Mouse (Mus musculus) layer of hippocampus, postnatal 10 days (tissue): ENCODE results near the gene Ube2h. TPM values are rescaled to one million over a fixed set of nuclear protein-coding genes. Genes with fewer than 3 reads are reported as not detected.
"Not testable (repeated sequence)": the region's sequence is repeated elsewhere in the genome, so short reads cannot be mapped to it uniquely, and the experiment has no call there.

ENCODE experiments used
- DNase-seq, 2 experiments: peaks; one replicate each; pipeline ENCODE4 v3.0.0; 2021; ENCODE audit warnings: low spot score in 2 of 2
- long read RNA-seq: library from polyadenylated mRNA; stranded (forward); transcript quantifications from one replicate; pipeline ENCODE4 v2.0.0, GENCODE M21; 2023
- total RNA-seq, 2 experiments: library from RNA; stranded (reverse); gene quantifications; 2 replicates each; pipeline ENCODE4 v1.2.3; 2021

Ube2h gene
- 10 to 100 TPM; 94.0 to 96.5 TPM for total RNA-seq
- long read RNA-seq, full-length matches to known transcripts: 45 of 72 reads
- long read RNA-seq, partial matches to known transcripts: 1 of 72 reads
- long read RNA-seq, other reads (novel, unspliced or antisense): 26 of 72 reads

DNA sequence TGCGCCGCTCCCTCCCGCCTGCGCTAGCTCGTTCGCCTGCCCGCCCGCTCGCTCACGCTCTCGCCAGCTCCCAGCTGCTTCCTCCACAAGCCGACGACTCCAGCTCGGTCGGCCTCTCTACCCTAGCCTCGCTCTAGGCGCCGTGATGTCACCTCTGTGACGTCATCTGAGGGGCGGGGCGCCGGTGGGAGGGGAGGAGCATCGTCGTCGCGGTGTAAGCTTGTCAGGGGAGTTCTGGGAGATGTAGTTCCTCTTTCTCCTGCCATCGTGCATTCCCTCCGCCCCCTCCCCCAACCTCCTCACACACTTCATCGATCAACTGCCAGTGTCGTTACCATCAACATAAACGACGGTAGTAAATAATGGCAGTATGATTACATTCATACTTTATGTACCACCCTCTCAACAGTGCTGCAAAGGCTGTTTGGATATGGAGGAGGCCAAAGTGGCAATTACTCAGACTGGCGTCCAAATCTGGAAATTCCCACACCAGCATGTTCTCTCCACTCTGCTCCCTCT, at the start of gene Ube2h:
TSS of gene Ube2h (minus strand) at position 141 of the 519 bp plus-strand sequence.
- peak; percentile 100 for DNase-seq

DNA sequence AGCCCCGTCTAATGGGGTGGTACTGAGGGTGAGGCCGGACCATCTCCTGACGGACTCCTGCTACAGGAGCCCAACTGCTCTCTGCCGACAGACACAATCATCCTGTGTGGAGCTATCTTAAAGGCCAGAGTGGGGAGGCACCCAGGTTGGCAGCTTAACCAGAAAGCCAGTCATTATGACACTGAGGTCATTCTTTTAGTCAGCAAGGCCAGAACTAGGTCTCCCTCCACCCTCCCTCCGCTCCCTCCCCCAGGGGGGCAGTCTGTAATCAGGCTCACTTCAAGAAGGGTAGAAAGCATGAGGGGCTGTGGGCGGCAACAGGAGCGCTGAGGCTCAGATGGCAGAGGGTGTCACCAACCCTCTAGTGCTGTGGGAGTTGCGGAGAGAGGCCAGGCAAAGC, 49.3 kb upstream of the Ube2h start:
- no peak for DNase-seq

DNA sequence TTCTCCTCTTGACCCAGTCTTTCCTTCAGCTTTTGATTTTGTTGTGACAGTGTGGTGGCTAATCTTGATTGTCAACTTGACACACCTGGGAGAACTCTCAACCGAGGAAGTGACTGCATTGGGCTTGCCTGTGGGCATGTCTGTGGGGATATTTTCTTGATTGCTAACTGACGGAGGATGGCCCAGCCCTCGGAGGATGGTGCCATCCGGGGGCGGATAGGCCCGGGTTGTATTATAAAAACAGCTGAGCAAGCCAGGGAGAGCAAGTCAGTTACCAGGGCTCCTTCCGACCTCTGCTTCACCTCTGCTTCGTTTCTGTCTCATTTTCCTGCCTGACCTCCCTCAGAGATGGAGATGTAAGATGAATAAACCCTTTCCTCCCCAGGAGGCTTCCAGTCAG, 48.4 kb upstream of the Ube2h start:
- DNase-seq: no peak

DNA sequence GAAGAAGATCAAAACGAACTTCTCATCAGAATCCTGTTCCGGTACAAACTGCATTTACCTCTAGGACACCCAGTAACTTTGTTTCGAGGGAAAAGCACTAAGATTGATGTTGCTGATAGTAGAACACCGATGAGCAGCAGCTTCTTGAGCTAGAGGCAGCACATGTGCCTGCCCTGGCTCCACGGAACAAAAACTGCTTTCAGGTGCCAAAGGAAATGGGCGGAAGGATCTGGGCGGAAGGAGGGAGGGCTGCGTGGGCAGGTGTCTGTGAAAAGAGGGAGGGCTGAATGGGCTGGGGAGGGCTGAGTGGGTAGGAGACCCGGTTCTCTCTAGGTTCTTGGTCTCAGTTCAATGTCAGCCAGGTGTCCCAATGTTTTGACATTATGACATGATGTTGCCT, 47.0 kb upstream of the Ube2h start:
- no peak for DNase-seq

DNA sequence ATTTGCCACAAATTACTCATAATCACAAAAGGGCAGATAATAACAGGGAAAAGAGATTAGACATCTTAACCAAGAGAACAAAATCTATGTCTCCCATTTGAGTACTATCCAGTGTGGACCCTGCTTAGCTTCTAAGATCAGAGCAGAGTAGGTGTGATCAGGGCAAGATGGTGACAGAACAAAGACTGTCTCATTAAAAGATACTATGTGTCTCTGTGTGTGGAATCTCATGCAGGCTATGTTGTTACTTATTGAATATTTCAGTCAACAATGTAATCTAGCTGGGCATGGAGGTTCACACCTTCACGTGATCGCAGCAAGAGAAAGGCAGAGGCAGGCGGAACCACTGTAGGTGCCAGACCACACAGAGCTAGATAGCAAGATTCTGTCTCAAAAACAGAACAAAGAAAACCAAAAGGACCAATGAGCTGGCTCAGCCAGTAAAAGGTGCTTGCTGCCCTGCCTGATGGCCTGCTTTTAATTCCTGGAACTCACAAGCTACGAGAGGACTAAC, 43.0 kb upstream of the Ube2h start:
- no peak for DNase-seq

DNA sequence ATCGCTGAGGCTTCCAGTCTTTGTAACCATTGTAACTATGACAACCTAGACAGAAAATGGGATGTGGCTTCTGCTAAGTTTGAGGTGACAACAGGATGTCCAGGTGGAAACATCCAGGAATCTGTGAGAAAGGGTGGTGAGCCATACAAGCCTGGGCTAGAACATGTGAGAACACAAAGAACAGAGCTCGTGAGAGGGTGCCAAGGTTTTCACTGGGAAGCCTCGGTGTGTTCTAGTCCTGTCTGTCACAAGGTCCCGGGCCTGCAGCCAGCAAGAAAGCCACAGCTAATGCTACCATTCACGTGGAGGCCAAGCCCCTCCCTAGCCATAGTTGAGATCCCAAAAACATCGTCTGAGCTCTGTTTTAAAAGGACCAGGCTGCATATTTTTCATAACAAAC, 42.4 kb upstream of the Ube2h start:
- no peak for DNase-seq

DNA sequence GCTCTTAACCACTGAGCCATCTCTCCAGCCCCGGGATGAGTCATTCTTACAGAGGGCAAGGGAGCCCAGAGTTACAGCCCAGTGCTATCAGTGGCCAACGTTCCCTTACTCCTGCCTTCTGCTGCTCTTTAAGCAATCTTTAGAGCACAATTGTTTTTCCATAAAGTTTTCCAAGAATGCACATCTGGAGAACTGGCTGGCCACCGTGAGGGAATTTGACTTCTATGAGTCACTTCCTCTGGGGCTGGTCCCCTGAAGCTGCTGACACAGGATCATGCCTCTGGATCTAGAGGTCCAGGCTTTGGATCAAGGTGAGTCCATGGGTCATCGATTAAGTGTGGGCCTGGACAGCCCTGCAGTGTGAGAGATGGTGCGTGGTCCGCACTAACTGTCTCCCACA, 39.7 kb upstream of the Ube2h start:
- no peak for DNase-seq

DNA sequence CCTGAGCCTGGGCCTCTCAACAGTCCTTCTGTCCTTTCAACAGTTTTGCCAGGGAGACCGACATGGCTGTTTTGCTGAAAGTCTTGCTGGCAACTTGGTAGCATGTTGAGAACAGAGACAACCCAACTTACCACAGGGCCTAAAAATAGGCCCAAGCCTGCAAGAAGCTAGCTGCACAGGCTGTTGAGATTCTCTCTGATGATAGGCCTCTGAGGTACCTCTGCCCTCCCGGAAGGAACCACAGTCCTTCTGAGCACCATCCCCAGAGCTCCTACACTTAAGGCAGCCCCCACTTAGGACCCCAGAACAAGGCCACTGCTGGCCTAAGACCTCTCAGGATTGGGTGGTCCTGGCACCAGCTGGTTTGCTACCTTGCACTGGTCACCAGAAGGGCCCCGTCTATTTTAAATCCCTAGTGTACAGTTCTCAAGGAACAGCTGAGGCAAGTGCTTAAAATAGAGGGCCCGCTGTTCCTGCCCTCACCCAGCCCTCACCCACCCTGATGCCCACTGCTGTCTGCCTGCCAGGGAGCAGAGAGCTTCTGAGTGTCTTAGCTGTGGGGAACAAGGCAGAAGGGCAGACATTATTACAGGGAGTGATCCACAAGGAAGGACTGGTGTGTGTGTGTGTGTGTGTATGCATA, 36.0 kb upstream of the Ube2h start:
- no peak for DNase-seq

DNA sequence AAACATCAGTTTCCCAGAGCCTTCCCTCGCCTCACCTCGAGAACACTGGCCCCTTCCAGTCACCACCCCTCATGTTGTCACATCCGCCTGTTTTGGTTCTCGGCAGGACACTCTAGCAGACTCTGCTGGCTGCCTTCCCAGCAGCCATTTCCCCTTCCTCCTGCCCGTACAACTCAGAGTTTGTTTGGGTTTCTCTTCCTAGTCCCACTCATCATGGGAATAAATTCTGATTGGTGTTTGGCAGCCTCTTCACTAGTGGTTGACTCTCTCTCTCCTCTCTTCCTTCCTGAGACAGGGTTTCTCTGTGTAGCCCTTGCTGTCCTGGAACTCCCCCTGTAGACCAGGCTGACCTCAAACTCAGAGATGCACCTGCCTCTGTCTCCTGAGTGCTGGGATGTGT, 32.6 kb upstream of the Ube2h start:
- peak; percentile 40 to 41 for DNase-seq

DNA sequence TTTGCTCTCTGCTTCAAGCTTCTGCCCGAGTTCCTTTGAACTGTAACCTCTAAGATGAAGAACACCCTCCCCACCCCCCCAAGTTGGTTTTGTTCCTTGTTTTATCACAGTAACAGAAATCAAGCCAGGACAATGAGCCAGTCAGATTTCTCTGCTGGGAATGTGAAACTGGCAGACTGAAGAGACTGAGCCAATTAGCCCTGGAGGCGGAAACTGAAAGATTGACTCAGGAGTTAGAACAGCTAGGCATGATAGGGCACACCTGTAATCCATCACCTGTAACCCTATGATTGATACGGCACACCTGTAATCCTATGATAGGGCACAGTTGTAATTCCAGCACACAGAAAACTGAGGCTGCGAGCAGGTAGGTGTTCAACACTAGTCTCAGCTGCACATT, 27.9 kb upstream of the Ube2h start:
- no peak for DNase-seq

DNA sequence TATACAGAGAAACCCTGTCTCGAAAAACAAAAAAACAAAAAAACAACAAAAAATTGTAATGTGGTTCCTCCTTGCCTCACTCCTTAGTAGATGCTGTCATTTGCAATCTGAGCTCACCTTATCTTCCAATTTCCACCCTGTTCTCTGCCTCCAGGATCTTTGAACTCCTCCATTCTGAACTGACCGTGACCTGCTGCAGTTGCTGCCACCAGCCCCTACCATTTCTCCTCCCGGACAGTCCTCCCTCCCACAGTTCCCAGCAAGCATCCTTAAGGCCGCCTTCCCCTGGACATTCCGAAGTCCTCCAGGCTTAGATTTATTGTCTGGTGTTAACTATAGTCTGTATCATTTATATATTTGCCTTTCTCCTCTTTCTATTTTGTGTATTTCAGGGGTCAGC, 26.4 kb upstream of the Ube2h start:
- DNase-seq: no peak

DNA sequence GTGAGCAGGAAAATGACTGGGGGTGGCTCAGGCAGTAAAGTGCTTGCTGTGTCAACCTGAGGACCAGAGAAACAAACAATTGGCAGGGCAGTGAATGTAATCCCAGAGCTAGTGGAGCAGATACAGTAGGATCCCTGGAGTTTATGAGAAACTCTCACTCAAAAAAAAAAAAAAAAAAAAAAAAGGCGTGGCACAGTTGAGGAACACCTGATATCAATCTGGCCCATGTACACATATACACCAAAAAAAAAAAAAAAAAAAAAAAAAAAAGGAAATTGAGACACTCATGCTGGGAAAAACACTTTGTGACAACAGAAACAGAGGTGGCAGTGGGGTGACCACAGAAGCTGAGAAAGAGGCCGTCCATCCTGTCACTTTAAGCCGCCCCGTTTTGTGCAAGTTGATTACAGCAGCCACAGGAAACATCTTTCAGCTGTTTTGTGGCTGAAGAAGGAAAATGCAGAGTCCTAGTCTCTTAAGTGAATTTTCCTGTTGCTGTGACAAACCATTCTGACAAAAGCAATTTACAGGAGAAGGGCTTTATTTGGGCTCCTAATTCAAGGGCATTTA, 21.7 kb upstream of the Ube2h start:
- no peak for DNase-seq

DNA sequence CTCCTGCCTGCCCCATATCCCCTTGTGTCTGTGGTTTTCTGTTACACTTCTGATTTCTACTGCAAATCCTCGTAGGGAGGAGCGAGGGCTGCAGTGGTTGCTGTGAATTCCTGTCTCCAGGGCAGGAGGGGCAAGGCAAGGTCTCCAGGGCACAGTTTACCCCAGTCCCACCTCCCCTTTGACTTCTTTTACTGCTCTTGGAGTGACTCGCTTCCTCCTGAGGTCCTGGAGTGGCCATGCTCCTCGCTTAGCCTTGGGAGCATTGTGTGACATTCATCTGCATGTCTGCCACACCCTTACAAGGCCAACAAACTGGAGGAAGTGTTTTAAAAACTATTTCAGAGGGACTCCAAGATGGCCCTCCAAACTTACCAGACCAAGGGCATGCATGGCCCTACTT, 16.7 kb upstream of the Ube2h start:
- no peak for DNase-seq

DNA sequence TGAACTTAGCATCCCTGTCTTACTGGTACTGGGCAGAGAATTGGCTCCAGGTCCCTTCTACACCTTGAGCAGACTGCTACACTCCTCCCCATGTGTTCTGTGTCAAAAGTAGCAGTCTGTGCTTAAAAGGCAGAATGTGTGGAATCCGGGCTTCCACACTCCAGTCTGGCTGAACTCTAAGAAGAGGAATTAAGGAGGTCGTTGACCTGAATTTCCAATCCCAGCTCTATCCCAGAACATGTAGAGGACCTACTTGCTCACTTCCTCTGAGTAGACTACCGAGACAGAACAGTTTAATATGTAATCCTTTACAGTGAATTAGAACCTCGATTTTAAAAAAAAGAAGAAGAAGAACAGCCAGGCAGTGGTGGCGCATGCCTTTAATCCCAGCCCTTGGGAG, 14.9 kb upstream of the Ube2h start:
- no peak for DNase-seq

DNA sequence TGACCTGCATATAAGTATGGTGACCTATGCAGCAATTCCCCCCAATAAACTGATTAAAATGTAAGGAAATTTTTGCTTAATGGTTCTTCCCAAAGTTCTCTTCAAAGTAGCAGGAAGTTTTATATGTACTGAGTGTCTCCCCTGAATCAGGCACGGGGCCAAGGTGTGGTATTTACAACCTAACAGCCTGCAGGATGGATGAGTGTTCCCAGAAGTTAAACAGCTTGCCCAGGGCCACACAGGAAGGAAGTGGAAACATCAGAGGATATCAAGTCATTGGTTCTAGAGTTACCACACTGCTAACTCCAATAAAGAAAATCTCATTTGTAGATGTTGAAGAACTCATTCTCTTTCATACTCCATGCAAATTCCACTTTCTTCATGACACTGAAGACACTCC, 7.7 kb upstream of the Ube2h start:
- DNase-seq: no peak

DNA sequence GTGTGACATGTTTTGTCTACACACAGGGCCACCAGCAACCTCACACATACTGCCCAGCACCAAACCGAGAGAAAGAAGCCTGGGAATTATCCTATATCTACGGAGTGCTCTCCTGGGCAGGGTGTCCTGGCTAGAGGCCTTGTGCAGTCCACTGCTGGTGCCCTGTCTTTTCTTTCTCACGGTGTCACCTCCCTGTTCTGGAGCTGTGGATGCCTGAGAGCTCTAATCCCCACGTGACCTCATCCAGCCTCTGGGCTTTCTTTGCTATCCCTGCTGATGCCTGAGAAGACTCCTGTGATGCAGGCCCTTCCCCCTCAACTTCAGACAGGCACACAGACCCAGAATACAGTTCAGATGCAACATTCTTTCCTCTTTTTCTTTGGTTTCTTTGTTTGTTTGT, 4.4 kb upstream of the Ube2h start:
- DNase-seq: no peak

DNA sequence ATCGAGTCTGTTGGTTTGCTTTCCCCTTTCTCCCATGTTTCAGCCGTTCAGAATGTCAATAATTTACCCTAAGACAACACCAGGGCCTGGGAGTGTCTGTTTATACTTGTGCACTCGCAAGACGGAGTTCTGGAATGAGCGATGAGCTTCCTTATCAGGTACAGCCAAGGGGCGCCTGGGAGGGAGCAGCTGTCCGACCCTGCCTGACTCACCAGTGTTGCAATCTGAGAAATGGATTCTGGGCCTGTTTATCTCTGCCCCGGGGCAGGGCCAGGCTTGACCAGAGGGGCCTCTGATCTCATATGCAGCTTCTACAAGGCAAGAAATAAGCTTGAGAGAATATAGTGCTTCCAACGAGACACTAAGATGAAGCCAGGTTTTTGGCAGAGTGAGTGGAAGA, 3.4 kb upstream of the Ube2h start:
- no peak for DNase-seq

DNA sequence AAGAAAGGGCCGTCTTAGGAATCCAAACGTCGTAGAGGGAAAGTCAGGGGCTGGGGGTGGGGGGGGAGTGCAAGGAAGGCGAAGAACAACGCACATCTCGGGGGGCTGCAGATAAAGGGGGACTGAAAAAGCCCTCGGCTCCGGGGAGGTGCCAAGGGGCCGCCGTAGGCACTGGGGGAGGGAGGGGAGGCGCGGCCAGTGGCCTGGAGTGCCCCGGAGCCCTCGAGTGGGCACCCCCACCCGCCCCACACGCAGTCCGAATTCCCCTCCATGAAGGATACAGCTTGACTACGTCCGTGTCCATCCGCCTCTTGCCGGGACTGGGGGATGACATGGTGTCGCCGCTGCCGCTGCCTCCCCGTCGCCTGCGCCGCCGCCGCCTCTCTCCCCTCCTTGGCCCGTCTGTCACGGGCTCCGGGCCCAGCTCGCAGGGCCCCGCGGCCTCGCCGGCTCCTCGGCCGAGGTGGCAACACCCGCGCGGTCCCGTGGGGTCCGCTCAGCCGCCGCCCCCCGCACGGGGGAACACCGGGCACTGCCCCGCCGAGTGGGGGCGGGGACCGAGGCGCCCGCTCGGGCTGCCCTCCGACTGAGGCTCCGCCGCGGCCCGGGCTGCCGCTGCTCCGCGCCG, 454 bp downstream of the Ube2h start:
- not testable (repeated sequence) for DNase-seq

DNA sequence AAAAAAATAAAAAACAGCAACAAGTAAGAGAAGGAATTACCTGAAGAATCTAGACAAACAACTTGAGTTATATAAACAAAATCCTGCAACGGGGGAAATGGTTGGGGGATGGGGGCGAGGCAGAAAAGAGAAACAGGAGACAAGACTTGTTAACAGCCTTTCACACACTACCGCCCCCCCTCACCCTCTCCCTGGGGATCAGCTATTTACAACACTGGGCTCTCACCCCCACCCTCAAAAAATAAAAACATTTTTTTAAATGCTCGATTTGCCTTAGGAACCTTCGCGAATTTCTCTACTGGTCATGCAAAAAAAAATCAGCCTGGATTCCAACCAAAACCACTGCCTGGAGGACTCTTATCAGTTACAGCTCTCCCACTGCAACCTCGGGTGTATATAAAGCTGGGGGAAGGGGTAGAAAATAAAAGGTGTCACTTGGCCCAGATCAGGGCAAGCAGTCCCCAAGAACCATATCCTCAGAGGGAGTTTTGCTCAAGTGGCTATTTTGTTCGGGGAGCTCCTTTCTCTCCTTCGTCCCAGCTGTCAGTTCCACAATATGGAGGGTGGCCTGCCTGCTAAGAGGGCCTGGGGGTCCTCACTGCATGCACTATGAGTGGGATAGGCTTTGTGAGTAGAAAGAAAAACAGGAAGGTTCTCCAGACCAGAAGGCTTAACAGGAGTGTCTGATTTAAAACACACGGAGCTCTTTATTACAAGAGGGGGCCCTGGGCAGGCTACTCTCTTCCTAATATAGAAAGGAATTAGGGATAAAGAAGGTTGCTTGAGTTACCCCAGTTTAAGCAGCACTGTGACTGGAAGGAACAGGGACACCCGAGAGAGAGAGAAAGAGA, 1.3 kb downstream of the Ube2h start:
- peak; percentile 23 to 34 for DNase-seq

DNA sequence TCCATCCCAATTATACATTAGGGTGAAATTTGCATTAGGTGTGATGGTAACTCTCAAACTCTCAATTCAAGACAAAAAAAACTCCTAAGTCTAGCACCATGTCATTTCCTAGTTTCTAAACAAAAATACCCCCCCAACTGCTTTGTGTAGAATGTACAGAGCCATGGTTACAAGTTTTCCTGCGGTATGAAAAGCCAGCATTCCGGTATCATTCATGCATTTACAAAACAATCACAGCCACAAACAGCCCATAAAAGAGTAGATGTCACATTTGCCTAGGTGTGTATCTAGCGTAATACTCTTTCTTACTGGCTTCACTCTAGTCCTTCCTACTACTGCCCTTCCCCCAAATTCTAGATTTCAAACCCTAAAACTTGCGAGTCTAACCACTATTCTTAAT, 2.2 kb downstream of the Ube2h start:
- no peak for DNase-seq

DNA sequence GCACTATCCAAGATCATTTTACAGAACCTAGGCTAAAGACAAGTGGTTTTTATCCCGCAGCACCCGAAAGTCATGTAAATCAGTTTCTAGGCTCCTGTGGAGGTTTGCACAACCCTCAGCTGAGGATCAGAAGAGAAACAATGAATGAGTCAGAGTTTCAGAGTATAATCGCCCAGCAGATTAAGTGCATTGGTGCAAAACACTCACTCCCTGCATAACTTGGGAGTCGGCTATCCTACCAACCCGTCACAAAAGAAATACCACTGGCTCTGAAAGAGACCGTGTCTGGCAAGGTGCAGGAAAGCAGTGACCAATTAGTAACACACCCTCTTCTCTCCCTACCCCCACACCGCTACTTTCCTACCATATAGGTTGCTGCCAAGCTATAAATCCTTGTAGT, 3.4 kb downstream of the Ube2h start:
- no peak for DNase-seq
